Mouse (Mus musculus) brain, adult 2 months (tissue): ENCODE measurements at regions not wholly inside any gene's neighbourhood (a gene's known extent, or its start where the extent isn't known, plus 50 kb on each side); places are given as distances from the start of the nearest gene placed in this dataset.

ENCODE experiments used
- DNase-seq: peaks from one replicate; pipeline ENCODE4 v3.0.0; 2011; ENCODE audit warnings: low read depth, low spot score

GRCm38 (mm10) chr6:143622161-143622560 lies 455.1 kb downstream of the Etnk1 start:
- DNase-seq: no peak

- no peak for DNase-seq
Measured at GRCm38 (mm10) chr6:143624901-143625300, 457.9 kb downstream of the Etnk1 start.

GRCm38 (mm10) chr6:143631581-143631980 lies 464.6 kb downstream of the Etnk1 start:
- DNase-seq: no peak

GRCm38 (mm10) chr6:143633710-143634109 lies 466.7 kb downstream of the Etnk1 start:
- DNase-seq: no peak

GRCm38 (mm10) chr6:143634334-143634733 lies 467.3 kb downstream of the Etnk1 start:
- DNase-seq: no peak

GRCm38 (mm10) chr6:143635043-143635442 lies 468.0 kb downstream of the Etnk1 start:
- DNase-seq: peak; percentile 14

GRCm38 (mm10) chr6:143640652-143641051 lies 473.6 kb downstream of the Etnk1 start:
- DNase-seq: peak; percentile 13

GRCm38 (mm10) chr6:143642052-143642451 lies 475.0 kb downstream of the Etnk1 start:
- no peak for DNase-seq

- DNase-seq: no peak
Measured at GRCm38 (mm10) chr6:143645989-143646388, 479.0 kb downstream of the Etnk1 start.

- no peak for DNase-seq
Measured at GRCm38 (mm10) chr6:143648501-143648900, 481.5 kb downstream of the Etnk1 start.

- peak; percentile 51 for DNase-seq
Measured at GRCm38 (mm10) chr6:143656576-143656975, 489.6 kb downstream of the Etnk1 start.

- no peak for DNase-seq
Measured at GRCm38 (mm10) chr6:143660837-143661236, 493.8 kb downstream of the Etnk1 start.

- peak; percentile 56 for DNase-seq
Measured at GRCm38 (mm10) chr6:143663306-143663705, 496.3 kb downstream of the Etnk1 start.

- peak; percentile 55 for DNase-seq
Measured at GRCm38 (mm10) chr6:143665374-143665773, 498.4 kb downstream of the Etnk1 start.

GRCm38 (mm10) chr6:143668551-143668950 lies 501.5 kb downstream of the Etnk1 start:
- DNase-seq: no peak

- peak; percentile 32 for DNase-seq
Measured at GRCm38 (mm10) chr6:143669446-143670130, 502.6 kb downstream of the Etnk1 start.

- no peak for DNase-seq
Measured at GRCm38 (mm10) chr6:143690131-143690530, 523.1 kb downstream of the Etnk1 start.

GRCm38 (mm10) chr6:143690866-143691265 lies 523.8 kb downstream of the Etnk1 start:
- DNase-seq: peak; percentile 23

GRCm38 (mm10) chr6:143697997-143698396 lies 531.0 kb downstream of the Etnk1 start:
- no peak for DNase-seq

- DNase-seq: no peak
Measured at GRCm38 (mm10) chr6:143703984-143704383, 537.0 kb downstream of the Etnk1 start.

GRCm38 (mm10) chr6:143706451-143706850 lies 539.4 kb downstream of the Etnk1 start:
- no peak for DNase-seq

GRCm38 (mm10) chr6:143714461-143714860 lies 547.4 kb downstream of the Etnk1 start:
- DNase-seq: peak; percentile 24

GRCm38 (mm10) chr6:143750074-143750473 lies 583.1 kb downstream of the Etnk1 start:
- no peak for DNase-seq
